Mouse (Mus musculus) embryonic facial prominence, embryonic 13.5 days (tissue): ENCODE measurements at regions not wholly inside any gene's neighbourhood (a gene's known extent, or its start where the extent isn't known, plus 50 kb on each side); places are given as distances from the start of the nearest gene placed in this dataset.

Experiments used
- ATAC-seq: fragments of 200-750 bp; cut with Nextera tagmentation; 2 replicates; pipeline ENCODE4 v1.8.0; 2017; ENCODE audit warnings: low read depth; ENCODE audit not compliant: insufficient number of reproducible peaks, insufficient read depth, low FRiP score, low TSS enrichment
- H3K27ac ChIP-seq: fragments of 300-500 bp; sonication (generic); 2 replicates; pipeline ENCODE4 v1.5.1; 2015; ENCODE audit warnings: moderate library complexity, mild to moderate bottlenecking, inconsistent platforms
- H3K27me3 ChIP-seq: fragments of 300-500 bp; sonication (generic); 2 replicates; pipeline ENCODE4 v1.6.1; 2015; ENCODE audit warnings: mild to moderate bottlenecking, inconsistent platforms
- H3K36me3 ChIP-seq: fragments of 300-500 bp; sonication (generic); 2 replicates; pipeline ENCODE4 v1.6.1; 2015; ENCODE audit warnings: mild to moderate bottlenecking, inconsistent platforms
- H3K4me1 ChIP-seq: fragments of 300-500 bp; sonication (generic); 2 replicates; pipeline ENCODE4 v1.6.1; 2015; ENCODE audit warnings: inconsistent platforms
- H3K4me2 ChIP-seq: fragments of 300-500 bp; sonication (generic); 2 replicates; pipeline ENCODE4 v1.6.1; 2015; ENCODE audit warnings: moderate library complexity, mild to moderate bottlenecking, inconsistent platforms
- H3K4me3 ChIP-seq: fragments of 300-500 bp; sonication (generic); 2 replicates; pipeline ENCODE4 v1.5.1; 2015; ENCODE audit warnings: mild to moderate bottlenecking, inconsistent platforms
- H3K9ac ChIP-seq: fragments of 300-500 bp; sonication (generic); 2 replicates; pipeline ENCODE4 v1.6.1; 2015; ENCODE audit warnings: mild to moderate bottlenecking, inconsistent platforms
- H3K9me3 ChIP-seq: fragments of 300-500 bp; sonication (generic); 2 replicates; pipeline ENCODE4 v1.6.1; 2016; ENCODE audit warnings: inconsistent platforms
- WGBS: fragments of 180-500 bp; shearing (Covaris S2); methylation state at CpG from one replicate; pipeline ENCODE4 v1.1.7; 2015; ENCODE audit warnings: mixed read lengths; 5-methylcytosine and 5-hydroxymethylcytosine counted together

DNA sequence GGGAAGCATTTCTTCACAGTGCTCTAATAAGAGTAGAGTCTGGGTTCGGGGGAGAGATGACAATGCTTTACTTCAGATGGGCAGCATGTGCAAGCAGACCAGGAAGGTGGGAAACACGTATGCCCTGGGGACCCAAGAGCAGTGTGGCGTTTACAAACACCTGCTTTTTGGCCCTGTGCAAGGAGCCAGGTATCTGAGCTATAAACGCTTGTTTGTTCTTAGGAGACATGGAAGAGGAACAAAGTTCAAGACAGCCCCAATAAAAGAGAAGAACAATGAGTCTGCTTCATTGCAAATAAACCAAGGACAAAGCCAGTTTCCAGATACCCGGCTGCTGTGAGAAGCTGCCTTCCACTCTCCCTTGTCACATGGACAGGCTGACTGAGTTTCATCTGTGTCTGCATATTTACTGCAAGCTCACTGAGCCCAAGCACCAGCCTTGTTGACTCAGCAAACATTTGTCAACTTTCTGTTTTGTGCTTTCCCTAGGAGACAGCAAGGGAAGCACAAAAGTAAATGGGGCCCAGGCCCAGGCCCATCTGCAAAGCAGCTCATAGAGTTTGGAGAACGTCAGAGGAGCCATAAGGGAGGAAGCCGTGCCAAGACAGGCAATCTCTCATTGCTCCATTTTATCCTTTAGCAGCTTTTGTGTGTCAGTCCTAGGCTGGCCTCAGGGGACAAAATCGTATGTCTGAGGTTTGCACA is 136.1 kb upstream of the Cxcl12 start:
- Histone ChIP-seq H3K4me1 (peaks cover 6% of the 10 kb centered on the region; the same call in 1 of the 2 replicates), H3K36me3 (no peaks in the 10 kb centered on the region), H3K9ac (no peak overlapping the region), H3K27me3 (no peaks in the 10 kb centered on the region), H3K4me3 (no peak overlapping the region), H3K27ac (no peak overlapping the region), H3K9me3 (no peaks in the 10 kb centered on the region), H3K4me2 (no peak overlapping the region)
- 53% methylated on average over 8 of the region's 8 CpGs for WGBS
- no peak for ATAC-seq

DNA sequence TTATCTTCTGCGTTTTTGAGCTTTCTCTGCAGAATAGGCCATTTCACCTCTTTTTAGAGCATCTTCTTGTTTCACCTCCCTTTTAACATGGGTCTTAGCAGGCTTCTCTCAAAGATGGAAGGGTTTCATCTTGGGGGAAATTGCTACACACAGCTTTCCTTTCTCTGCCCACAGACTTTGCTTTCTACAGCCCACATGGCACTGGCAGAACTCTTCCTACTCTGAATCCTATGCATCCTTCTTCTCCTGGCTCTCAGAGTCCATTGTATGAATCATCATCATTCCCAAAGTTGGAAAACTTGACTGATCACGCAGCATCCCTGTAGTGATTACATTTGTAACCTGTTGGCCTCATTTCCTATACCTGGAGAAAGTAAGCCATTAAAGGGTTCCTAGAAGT is 124.6 kb upstream of the Cxcl12 start:
- H3K27me3 ChIP-seq = no peaks in the 10 kb centered on the region
- H3K4me2 ChIP-seq = no peak overlapping the region
- no peaks in the 10 kb centered on the region for H3K9me3 ChIP-seq
- 83% methylated on average over 2 of the region's 2 CpGs for WGBS
- no peak for ATAC-seq
- no peak overlapping the region for H3K4me3 ChIP-seq
- no peaks in the 10 kb centered on the region for H3K4me1 ChIP-seq
- no peak overlapping the region for H3K9ac ChIP-seq
- no peaks in the 10 kb centered on the region for H3K36me3 ChIP-seq
- no peak overlapping the region for H3K27ac ChIP-seq

DNA sequence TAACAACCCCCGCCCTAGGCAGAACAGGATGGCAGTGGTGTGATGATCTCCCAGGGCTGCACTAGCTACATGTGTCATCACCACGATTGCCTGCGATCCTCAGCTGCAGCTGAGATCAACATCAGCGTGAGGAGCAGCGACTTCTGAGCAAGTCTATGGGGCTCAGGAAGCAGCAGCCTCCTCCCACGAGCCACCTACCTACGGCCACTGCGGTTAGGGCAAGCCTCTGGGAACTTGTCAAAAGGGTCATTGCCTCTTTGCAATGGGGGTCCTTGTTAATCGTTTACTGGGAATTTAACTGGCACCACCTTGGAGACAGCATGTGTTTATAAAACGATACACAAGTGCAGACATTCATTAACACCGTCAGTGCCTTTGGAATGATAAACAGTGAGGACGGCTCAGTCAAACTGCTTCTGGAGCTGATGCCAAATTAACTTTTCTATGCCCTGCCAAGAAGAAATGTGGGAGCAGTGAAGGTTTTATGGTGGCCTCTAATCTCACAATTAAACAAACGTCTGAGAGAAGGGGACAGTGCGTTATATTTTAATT is 118.8 kb upstream of the Cxcl12 start:
- no peak overlapping the region for H3K4me2 ChIP-seq
- WGBS = 71% methylated on average over 14 of the region's 14 CpGs
- no peak overlapping the region for H3K4me3 ChIP-seq
- no peak overlapping the region for H3K27ac ChIP-seq
- no peaks in the 10 kb centered on the region for H3K4me1 ChIP-seq
- H3K36me3 ChIP-seq = no peaks in the 10 kb centered on the region
- no peak overlapping the region for H3K9ac ChIP-seq
- no peaks in the 10 kb centered on the region for H3K27me3 ChIP-seq
- H3K9me3 ChIP-seq = no peaks in the 10 kb centered on the region
- ATAC-seq = no peak

DNA sequence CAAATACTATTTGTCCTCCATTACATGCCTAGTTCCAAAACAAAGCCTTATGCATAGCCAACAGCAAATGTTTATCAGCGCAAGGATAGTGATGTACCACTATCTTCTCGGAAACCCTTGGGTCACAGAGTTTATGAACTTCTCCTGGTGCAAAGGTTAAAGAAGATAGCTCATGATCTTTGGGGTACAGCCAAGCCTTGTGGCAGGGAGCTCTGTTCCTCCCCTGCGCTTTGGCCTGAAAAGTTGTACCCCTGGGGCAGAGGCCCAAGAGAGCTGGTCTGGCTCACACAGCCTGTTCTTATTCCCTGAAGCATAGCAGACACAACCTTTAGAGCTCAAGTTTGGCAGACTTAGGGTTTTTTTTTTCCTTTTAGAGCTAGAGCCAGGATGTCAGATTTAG is 107.6 kb upstream of the Cxcl12 start:
- 70% methylated on average over 3 of the region's 3 CpGs for WGBS
- ATAC-seq = no peak
- Histone ChIP-seq H3K27me3 (no peaks in the 10 kb centered on the region; the same call in 1 of the 2 replicates), H3K4me3 (no peak overlapping the region), H3K27ac (no peak overlapping the region), H3K4me1 (peaks cover 20% of the 10 kb centered on the region), H3K4me2 (no peak overlapping the region), H3K9me3 (no peaks in the 10 kb centered on the region), H3K36me3 (no peaks in the 10 kb centered on the region), H3K9ac (no peak overlapping the region)

DNA sequence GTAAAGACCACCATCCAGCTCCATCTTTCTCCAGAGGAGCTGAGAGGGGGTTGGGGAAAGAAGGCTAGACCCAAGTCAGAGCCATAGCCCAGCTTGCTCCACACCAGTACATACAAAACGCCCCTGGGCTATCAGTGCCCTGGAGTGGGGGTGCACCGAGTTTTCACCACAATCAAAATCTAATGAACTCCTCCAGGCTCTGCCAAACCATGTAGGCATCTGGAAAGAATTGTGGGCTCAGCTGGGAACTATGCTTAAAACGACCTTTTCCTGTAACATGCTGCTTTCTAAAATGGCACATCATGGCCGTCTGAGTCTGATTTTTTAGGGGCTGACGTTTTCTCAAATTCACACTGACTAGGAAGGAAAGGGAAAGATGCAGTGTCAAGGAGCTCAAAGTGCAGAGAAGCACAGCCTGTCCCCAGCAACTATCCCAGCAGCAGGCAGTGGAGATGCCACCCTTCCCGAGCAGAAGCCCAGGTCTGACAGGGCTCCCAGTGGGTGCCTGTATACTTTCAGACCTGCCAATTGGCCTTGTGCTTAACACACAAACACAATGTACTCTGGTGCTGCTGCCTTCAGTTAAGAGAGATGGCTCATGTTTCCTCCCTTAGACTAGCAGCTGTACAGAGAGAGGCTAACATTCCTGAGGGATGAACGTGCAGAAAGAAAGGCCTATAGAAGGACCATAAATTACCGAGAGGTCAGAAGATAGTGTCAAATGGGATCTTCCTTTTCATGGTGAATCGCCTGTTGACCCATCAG is 100.6 kb upstream of the Cxcl12 start:
- 30% methylated on average over 9 of the region's 9 CpGs for WGBS
- H3K9ac ChIP-seq = no peak overlapping the region
- H3K27ac ChIP-seq = peak overlapping the region; percentile 92
- H3K4me1 ChIP-seq = peaks cover 40% of the 10 kb centered on the region
- no peaks in the 10 kb centered on the region for H3K9me3 ChIP-seq
- ATAC-seq = peak; percentile 71; the same call in 1 of the 2 replicates
- no peaks in the 10 kb centered on the region for H3K36me3 ChIP-seq
- H3K4me3 ChIP-seq = no peak overlapping the region
- H3K27me3 ChIP-seq = no peaks in the 10 kb centered on the region
- H3K4me2 ChIP-seq = peak overlapping the region; percentile 30; the same call in 1 of the 2 replicates

DNA sequence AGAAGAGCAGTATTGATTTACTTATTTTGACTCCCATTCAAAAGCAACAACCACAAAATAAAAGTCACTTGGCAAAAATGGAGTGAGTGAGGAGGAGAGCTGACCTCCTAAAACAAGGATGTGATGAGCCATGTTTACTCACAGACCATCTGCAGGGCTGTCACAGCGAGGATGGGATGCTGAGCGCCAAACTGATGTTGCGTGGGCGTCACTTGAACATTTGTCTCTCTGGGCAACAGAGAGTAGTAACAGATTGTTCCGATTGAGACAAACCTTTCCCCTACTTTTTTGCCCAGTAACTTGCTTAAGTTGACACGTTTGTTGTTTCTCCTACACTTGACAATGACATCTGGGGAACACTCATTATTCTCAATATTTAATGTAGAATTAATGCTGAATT is 97.0 kb upstream of the Cxcl12 start:
- Histone ChIP-seq H3K4me1 (peaks cover 31% of the 10 kb centered on the region), H3K4me2 (no peak overlapping the region), H3K9ac (no peak overlapping the region), H3K9me3 (no peaks in the 10 kb centered on the region), H3K27ac (no peak overlapping the region), H3K27me3 (no peaks in the 10 kb centered on the region), H3K4me3 (no peak overlapping the region), H3K36me3 (no peaks in the 10 kb centered on the region)
- WGBS = 79% methylated on average over 6 of the region's 6 CpGs
- ATAC-seq = no peak

DNA sequence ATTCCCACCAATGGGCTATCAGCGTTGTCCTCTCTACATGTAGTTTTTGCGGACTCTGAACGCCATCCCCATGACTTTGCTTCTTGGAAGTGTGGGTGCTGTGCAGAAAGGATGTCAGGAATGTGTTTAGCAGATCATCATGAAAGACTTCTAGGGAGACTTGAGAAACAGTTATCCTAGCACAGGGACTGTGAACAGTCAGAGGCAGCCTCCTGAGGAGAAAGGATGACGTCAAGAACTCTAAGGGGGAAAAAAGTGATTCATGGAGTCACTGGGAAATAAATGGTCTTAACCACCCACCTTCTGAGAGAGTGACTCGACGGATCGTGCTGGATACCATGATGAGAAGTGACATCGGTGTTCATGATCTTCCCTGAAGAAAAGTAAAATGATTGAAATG is 96.5 kb upstream of the Cxcl12 start:
- WGBS = 77% methylated on average over 8 of the region's 8 CpGs
- no peak for ATAC-seq

DNA sequence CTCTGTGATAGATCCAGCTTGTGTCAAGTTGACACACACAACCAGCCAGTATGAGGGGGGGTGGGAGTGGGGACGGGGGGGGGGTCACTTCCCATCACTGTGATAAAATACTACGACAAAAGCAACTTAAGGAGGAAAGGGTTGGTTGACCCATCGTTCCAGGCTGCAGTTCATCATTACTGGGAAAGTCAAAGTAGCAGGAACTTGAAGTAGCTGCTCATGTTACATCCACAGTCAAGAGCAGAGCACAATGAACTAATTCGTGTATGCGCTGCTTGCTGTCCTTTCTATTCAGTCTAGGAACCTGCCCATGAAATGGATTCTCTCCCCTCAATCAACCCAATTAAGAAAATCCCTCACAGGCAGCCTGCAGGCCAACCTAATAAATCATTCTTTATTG is 88.8 kb upstream of the Cxcl12 start:
- 38% methylated on average over 5 of the region's 5 CpGs for WGBS
- Histone ChIP-seq H3K9me3 (no peaks in the 10 kb centered on the region), H3K36me3 (no peaks in the 10 kb centered on the region), H3K27ac (no peak overlapping the region), H3K4me2 (no peak overlapping the region), H3K4me3 (no peak overlapping the region), H3K27me3 (no peaks in the 10 kb centered on the region), H3K4me1 (peaks cover 16% of the 10 kb centered on the region; the same call in 1 of the 2 replicates), H3K9ac (no peak overlapping the region)
- ATAC-seq = no peak

More for the DNA sequence above, 96.5 kb upstream of the Cxcl12 start:
- Histone ChIP-seq H3K4me3 (no peak overlapping the region), H3K27me3 (no peaks in the 10 kb centered on the region), H3K4me2 (no peak overlapping the region), H3K27ac (no peak overlapping the region), H3K9me3 (no peaks in the 10 kb centered on the region), H3K36me3 (no peaks in the 10 kb centered on the region), H3K9ac (no peak overlapping the region), H3K4me1 (peaks cover 26% of the 10 kb centered on the region)

DNA sequence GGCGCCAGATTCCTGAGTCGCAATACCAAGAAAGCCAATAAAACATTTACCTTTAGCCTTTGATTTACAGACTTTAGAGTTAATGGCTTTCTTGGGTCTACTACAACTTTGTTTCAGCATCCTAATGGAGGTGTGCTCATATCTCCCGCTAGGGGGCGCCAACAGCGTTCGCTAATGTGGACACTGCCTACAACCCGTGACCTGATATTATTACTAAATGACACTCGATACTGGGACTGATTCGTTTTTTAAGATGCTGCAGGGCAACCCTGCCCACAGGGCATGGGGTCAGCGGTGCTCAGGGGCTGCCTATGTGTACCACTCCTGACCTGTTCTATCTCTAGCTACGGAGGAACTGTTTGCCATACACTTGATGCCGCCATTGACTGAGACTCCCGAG is 87.4 kb upstream of the Cxcl12 start:
- H3K4me3 ChIP-seq = no peak overlapping the region
- no peaks in the 10 kb centered on the region for H3K9me3 ChIP-seq
- H3K4me1 ChIP-seq = peaks cover 21% of the 10 kb centered on the region; the same call in 1 of the 2 replicates
- H3K9ac ChIP-seq = no peak overlapping the region
- H3K4me2 ChIP-seq = no peak overlapping the region
- 51% methylated on average over 13 of the region's 13 CpGs for WGBS
- H3K27ac ChIP-seq = no peak overlapping the region
- H3K36me3 ChIP-seq = no peaks in the 10 kb centered on the region
- no peak for ATAC-seq
- no peaks in the 10 kb centered on the region for H3K27me3 ChIP-seq

DNA sequence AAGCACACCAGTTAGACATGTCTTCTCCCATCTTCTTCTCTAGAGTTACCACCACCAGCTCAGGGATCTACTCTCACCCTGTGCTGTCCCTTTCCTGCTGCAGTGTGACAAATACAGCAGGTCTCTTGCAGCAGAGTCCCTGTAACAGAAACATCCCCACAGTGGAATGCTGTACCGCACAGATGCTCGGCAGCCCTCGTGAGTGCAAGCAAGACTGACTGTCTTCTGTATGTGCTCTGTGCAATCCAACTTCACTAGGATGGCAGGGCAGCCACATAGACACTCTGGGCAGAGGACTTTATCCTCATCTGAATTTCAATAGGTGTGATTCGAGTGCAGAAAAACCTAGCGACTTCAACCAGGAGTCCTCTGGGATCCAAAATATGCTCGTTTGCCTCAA is 84.1 kb upstream of the Cxcl12 start:
- Histone ChIP-seq H3K4me2 (no peak overlapping the region), H3K4me3 (no peak overlapping the region), H3K9ac (no peak overlapping the region), H3K27ac (no peak overlapping the region), H3K36me3 (no peaks in the 10 kb centered on the region), H3K4me1 (peaks cover 21% of the 10 kb centered on the region; the same call in 1 of the 2 replicates), H3K27me3 (no peaks in the 10 kb centered on the region), H3K9me3 (no peaks in the 10 kb centered on the region)
- ATAC-seq = no peak
- WGBS = 42% methylated on average over 6 of the region's 6 CpGs

DNA sequence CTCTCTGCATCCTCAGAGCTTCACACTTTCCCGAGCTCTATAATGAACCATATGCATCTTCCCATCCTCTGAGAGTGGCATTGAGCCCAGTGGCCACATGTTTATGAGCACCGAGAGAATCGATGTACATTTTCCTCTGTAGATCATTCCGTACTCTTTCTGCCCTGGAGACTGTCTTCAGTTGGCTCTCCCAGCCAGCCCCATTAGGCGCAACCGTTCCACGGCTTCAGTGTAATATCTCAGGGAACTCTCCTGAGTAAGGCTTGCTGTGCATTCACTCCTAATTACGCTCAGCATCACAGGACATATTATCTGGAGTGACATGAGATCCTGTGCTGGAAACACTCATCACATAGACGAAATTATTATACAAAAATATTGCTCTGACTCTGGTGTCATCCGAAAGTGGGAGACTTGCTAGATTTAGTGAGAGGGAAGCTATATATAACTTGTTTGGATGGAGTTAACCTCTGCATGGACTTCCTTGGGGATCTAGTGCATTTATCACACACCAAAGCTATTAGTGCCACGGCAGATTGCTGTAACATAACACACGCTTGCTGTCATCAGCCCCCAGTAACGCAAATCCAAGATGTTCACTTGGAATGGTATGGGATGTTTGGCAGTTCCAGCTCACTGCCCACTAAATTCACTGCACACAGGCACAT is 83.4 kb upstream of the Cxcl12 start:
- Histone ChIP-seq H3K27me3 (no peaks in the 10 kb centered on the region), H3K4me3 (no peak overlapping the region), H3K4me2 (no peak overlapping the region), H3K9me3 (no peaks in the 10 kb centered on the region), H3K36me3 (no peaks in the 10 kb centered on the region), H3K4me1 (peaks cover 16% of the 10 kb centered on the region; the same call in 1 of the 2 replicates), H3K9ac (no peak overlapping the region), H3K27ac (no peak overlapping the region)
- ATAC-seq = no peak
- WGBS = 54% methylated on average over 13 of the region's 13 CpGs
